31 mouse cellular contexts compared by ENCODE assay signal in the genomic region with DNA sequence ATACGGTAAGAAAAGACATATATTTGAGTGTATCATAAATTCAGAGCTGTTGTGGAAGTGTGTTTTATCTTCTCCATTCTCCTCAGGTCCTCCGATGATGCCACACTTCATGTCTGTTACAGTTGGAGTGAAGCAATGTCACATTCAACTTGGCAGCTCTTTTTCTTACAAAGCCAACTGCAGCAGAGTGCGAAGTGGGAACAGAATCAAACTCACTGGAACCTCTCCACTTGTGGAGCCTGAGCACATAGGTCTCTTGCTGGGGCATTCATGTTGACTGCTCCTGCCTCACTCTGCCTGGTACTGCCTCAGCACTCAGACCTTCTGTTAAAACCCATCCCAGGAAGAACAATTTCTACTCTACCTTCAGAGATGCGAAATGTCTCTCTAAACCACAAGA.
DNase-seq lines count a peak whose midpoint lies in the region.
"Had no signal": no experiment of that assay in that cellular context is flagged by ENCODE, and none has a peak within 500 bp of the region (broad histone marks: within the 10 kb centered on the region; RNA-seq: fewer than 3 reads in every experiment).

No protein-coding gene starts in this region.

- peak; percentile 8 for DNase-seq in adrenal gland, postnatal 10 days
- DNase-seq in adrenal gland, adult 8-10 months, result no peak
- DNase-seq in heart, adult 11 months, result peak; percentile 71
- DNase-seq in heart, postnatal 14 days, result no peak
- DNase-seq in cerebellum, adult 9-11 months, result peak; percentile 13
- no peak for DNase-seq in limb, embryonic 10.5 days (ENCODE audit: low spot score)
- no peak for DNase-seq in heart, postnatal 4 days
- DNase-seq: gastrocnemius, postnatal 14 days; heart, postnatal 36 days; kidney, adult 9 months; kidney, postnatal 14 days; lung, adult 18-20 months; lung, postnatal 4 days; right cerebral cortex, postnatal 4 days; thymus, adult 18-20 months; thymus, postnatal 36 days had no signal

- no peaks in the 10 kb centered on the region for H3K9me3 ChIP-seq in limb, embryonic 10.5 days (replicated peaks)
- H3K9me3 ChIP-seq: embryonic facial prominence, embryonic 10.5 days; embryonic facial prominence, embryonic 15.5 days; forebrain, embryonic 12.5 days; heart, embryonic 10.5 days; heart, embryonic 15.5 days; hindbrain, embryonic 13.5 days; limb, embryonic 13.5 days; liver, embryonic 12.5 days; midbrain, embryonic 12.5 days; neural tube, embryonic 12.5 days had no signal

- no peak overlapping the region for H3K27ac ChIP-seq in limb, embryonic 10.5 days
- H3K27ac ChIP-seq: embryonic facial prominence, embryonic 10.5 days; embryonic facial prominence, embryonic 15.5 days; forebrain, embryonic 12.5 days; heart, embryonic 10.5 days; heart, embryonic 15.5 days; hindbrain, embryonic 13.5 days; left cerebral cortex, adult 2 months; limb, embryonic 13.5 days; liver, embryonic 12.5 days; midbrain, embryonic 12.5 days; neural tube, embryonic 12.5 days; stomach, postnatal 0 days had no signal

- intact Hi-C loops in heart, postnatal 14 days (cut with DNase I), result no loop called here

- H3K27me3 ChIP-seq in limb, embryonic 10.5 days (ENCODE audit: low read depth, poor library complexity, severe bottlenecking), result no peaks in the 10 kb centered on the region
- H3K27me3 ChIP-seq: CH12.LX; embryonic facial prominence, embryonic 15.5 days; forebrain, embryonic 12.5 days; heart, embryonic 15.5 days; hindbrain, embryonic 13.5 days; limb, embryonic 13.5 days; liver, embryonic 12.5 days; megakaryocyte, embryonic 14.5 days; neural tube, embryonic 12.5 days had no signal

- H3K36me3 ChIP-seq in limb, embryonic 10.5 days, result no peaks in the 10 kb centered on the region
- H3K36me3 ChIP-seq: embryonic facial prominence, embryonic 10.5 days; embryonic facial prominence, embryonic 15.5 days; forebrain, embryonic 12.5 days; heart, embryonic 10.5 days; heart, embryonic 15.5 days; hindbrain, embryonic 13.5 days; limb, embryonic 13.5 days; liver, embryonic 12.5 days; midbrain, embryonic 12.5 days; neural tube, embryonic 12.5 days had no signal

- H3K4me1 ChIP-seq in limb, embryonic 10.5 days, result no peaks in the 10 kb centered on the region
- H3K4me1 ChIP-seq: embryonic facial prominence, embryonic 10.5 days; embryonic facial prominence, embryonic 15.5 days; forebrain, embryonic 12.5 days; heart, embryonic 10.5 days; heart, embryonic 15.5 days; hindbrain, embryonic 13.5 days; limb, embryonic 13.5 days; liver, embryonic 12.5 days; megakaryocyte, embryonic 14.5 days; midbrain, embryonic 12.5 days; neural tube, embryonic 12.5 days had no signal

- WGBS in limb, embryonic 10.5 days, result 92% methylated on average over 4 of the region's 4 CpGs

- no peak overlapping the region for H3K4me3 ChIP-seq in limb, embryonic 10.5 days
- H3K4me3 ChIP-seq: embryonic facial prominence, embryonic 10.5 days; embryonic facial prominence, embryonic 15.5 days; forebrain, embryonic 12.5 days; heart, embryonic 10.5 days; heart, embryonic 15.5 days; hindbrain, embryonic 13.5 days; left cerebral cortex, adult 2 months; limb, embryonic 13.5 days; liver, embryonic 12.5 days; megakaryocyte, embryonic 14.5 days; midbrain, embryonic 12.5 days; myocyte; neural tube, embryonic 12.5 days had no signal

Comparison
In these comparisons a context has a peak if more than half of its experiments do, and no peak if none do; other contexts are left out.
1. DNase-seq: peak in adrenal gland, postnatal 10 days (single experiment), heart, adult 11 months (single experiment) and cerebellum, adult 9-11 months (single experiment); none in adrenal gland, adult 8-10 months (single experiment), heart, postnatal 14 days (0 of 2), limb, embryonic 10.5 days (single experiment) and heart, postnatal 4 days (single experiment).